Mouse (Mus musculus) ES-E14 (cell line): ENCODE results near the gene Dars2. TPM values are rescaled to one million over a fixed set of nuclear protein-coding genes. Genes with fewer than 3 reads are reported as not detected.

Experiments used
- DNase-seq: peaks from one replicate; pipeline ENCODE4 v3.0.0-alpha.2; 2013; ENCODE audit warnings: low read depth, low spot score
- H3K27ac ChIP-seq: 2 replicates; pipeline ENCODE4 v1.5.1; 2012; ENCODE audit warnings: low read depth, mild to moderate bottlenecking, low read length, moderate library complexity, mixed read lengths; ENCODE audit not compliant: poor library complexity, insufficient read depth, severe bottlenecking
- H3K36me3 ChIP-seq: 2 replicates; pipeline ENCODE4 v1.6.1; 2012; ENCODE audit warnings: mild to moderate bottlenecking, low read length, moderate library complexity, mixed read lengths; ENCODE audit not compliant: control insufficient read depth, poor library complexity, insufficient read depth, severe bottlenecking
- H3K4me1 ChIP-seq, 2 experiments: fragments of 150-350 bp in 1 of 2; sonication (generic) in 1 of 2; 2 replicates each; pipeline ENCODE4 v1.6.1; 2012; ENCODE audit warnings: low read length in 2 of 2, mild to moderate bottlenecking in 1 of 2, mixed read lengths in 1 of 2; ENCODE audit not compliant: control insufficient read depth in 2 of 2, insufficient read depth in 2 of 2, poor library complexity in 1 of 2
- H3K4me3 ChIP-seq, 2 experiments: fragments of 150-350 bp in 1 of 2; sonication (generic) in 1 of 2; 2 replicates each; pipeline ENCODE4 v1.5.1; 2012; ENCODE audit warnings: low read length in 2 of 2, low read depth in 1 of 2, mild to moderate bottlenecking in 1 of 2, mixed read lengths in 1 of 2; ENCODE audit not compliant: insufficient read depth in 1 of 2, poor library complexity in 1 of 2, severe bottlenecking in 1 of 2
- H3K9ac ChIP-seq: 2 replicates; pipeline ENCODE4 v1.6.1; 2012; ENCODE audit warnings: low read depth, mild to moderate bottlenecking, low read length, mixed read lengths; ENCODE audit not compliant: poor library complexity, insufficient read depth, severe bottlenecking
- H3K9me3 ChIP-seq: fragments of 150-350 bp; sonication (generic); 2 replicates; pipeline ENCODE4 v1.6.1; 2012; ENCODE audit warnings: low read depth, mild to moderate bottlenecking, low read length; ENCODE audit not compliant: control insufficient read depth, insufficient read depth
- CHD2 ChIP-seq: IDR thresholded peaks from 2 replicates; pipeline ENCODE4 v1.6.1; 2014; ENCODE audit warnings: mild to moderate bottlenecking, low read depth, low read length, inconsistent platforms
- HCFC1 ChIP-seq: IDR thresholded peaks from 2 replicates; pipeline ENCODE4 v1.6.1; 2012; ENCODE audit warnings: low read length, inconsistent platforms, borderline replicate concordance; ENCODE audit not compliant: insufficient read depth
- MAFK ChIP-seq: IDR thresholded peaks from 2 replicates; pipeline ENCODE4 v1.6.1; 2014; ENCODE audit warnings: mild to moderate bottlenecking, low read depth, low read length, inconsistent platforms; ENCODE audit not compliant: insufficient read depth
- ZC3H11A ChIP-seq: IDR thresholded peaks from 2 replicates; pipeline ENCODE4 v1.6.1; 2012; ENCODE audit warnings: low read depth, mild to moderate bottlenecking, inconsistent platforms, low read length, borderline replicate concordance
- ZNF384 ChIP-seq: IDR thresholded peaks from 2 replicates; pipeline ENCODE4 v1.6.1; 2012; ENCODE audit warnings: low read depth, low read length, inconsistent platforms
- in situ Hi-C, 2 experiments: fragments of 600-800 bp; cut with MboI; formaldehyde crosslinking; loops; one replicate each; pipeline ENCODE4 v1.15.1; 2025; ENCODE audit warnings: low sequenced_read_pairs in 2 of 2, inconsistent platforms in 1 of 2; ENCODE audit not compliant: unreplicated experiment in 2 of 2
- total RNA-seq: library from RNA; depleted of rRNA; stranded (reverse); fragments of 300-350 nt; gene quantifications from 2 replicates; pipeline ENCODE4 v1.2.3, GENCODE M21; 2012

Gene Dars2
- total RNA-seq, 1 experiment, result 39.8 TPM

- in situ Hi-C loops, result no loop called here
- TF ChIP-seq MAFK (no peak), HCFC1 (no peak), ZC3H11A (no peak), ZNF384 (no peak), CHD2 (no peak)
- Histone ChIP-seq H3K27ac (peak overlapping the region; percentile 97; the same call in 1 of the 2 replicates), H3K4me1 (peaks cover 0 to 2% of the 10 kb centered on the region in 2 experiments; a peak in 1 of 4 replicates), H3K36me3 (peaks cover 32% of the 10 kb centered on the region), H3K4me3 (peak overlapping the region; percentile 67 to 88), H3K9me3 (no peaks in the 10 kb centered on the region), H3K9ac (peak overlapping the region; percentile 97; the same call in 1 of the 2 replicates)
- peak; percentile 6 for DNase-seq
Measured at GRCm38 (mm10) chr1:161037026-161037425, 33.4 kb downstream of the Dars2 start.

- Histone ChIP-seq H3K36me3 (peaks cover 34% of the 10 kb centered on the region), H3K27ac (peak overlapping the region; percentile 97; the same call in 1 of the 2 replicates), H3K9me3 (no peaks in the 10 kb centered on the region), H3K9ac (peak overlapping the region; percentile 97), H3K4me3 (peak overlapping the region; percentile 67 to 88), H3K4me1 (peaks cover 0 to 2% of the 10 kb centered on the region in 2 experiments; a peak in 1 of 4 replicates)
- TF ChIP-seq ZNF384, result no peak
- no peak for TF ChIP-seq ZC3H11A
- TF ChIP-seq MAFK, result no peak
- no peak for TF ChIP-seq CHD2
- no peak for TF ChIP-seq HCFC1
- peak; percentile 29 for DNase-seq
- in situ Hi-C loops, result no loop called here
Measured at GRCm38 (mm10) chr1:161036411-161036841, 34.0 kb downstream of the Dars2 start.

- in situ Hi-C loops, result no loop called here
- H3K4me1 ChIP-seq, result peaks cover 0 to 2% of the 10 kb centered on the region in 2 experiments; a peak in 1 of 4 replicates
- H3K9me3 ChIP-seq, result no peaks in the 10 kb centered on the region
- peak overlapping the region; percentile 97 for H3K9ac ChIP-seq
- peak overlapping the region; percentile 67 to 88 for H3K4me3 ChIP-seq
- peak overlapping the region; percentile 97; the same call in 1 of the 2 replicates for H3K27ac ChIP-seq
- no peak for TF ChIP-seq ZNF384
- no peak for TF ChIP-seq CHD2
- no peak for TF ChIP-seq ZC3H11A
- TF ChIP-seq HCFC1, result no peak
- TF ChIP-seq MAFK, result no peak
- H3K36me3 ChIP-seq, result peaks cover 36% of the 10 kb centered on the region
- peak; percentile 29 for DNase-seq
Measured at GRCm38 (mm10) chr1:161035786-161036404, 34.6 kb downstream of the Dars2 start.

- Histone ChIP-seq H3K9me3 (no peaks in the 10 kb centered on the region), H3K4me3 (peak overlapping the region; percentile 67 to 88), H3K27ac (peak overlapping the region; percentile 97), H3K4me1 (peaks cover 0 to 2% of the 10 kb centered on the region in 2 experiments; a peak in 1 of 4 replicates), H3K36me3 (peaks cover 36% of the 10 kb centered on the region), H3K9ac (peak overlapping the region; percentile 97)
- peak; percentile 19 for DNase-seq
- TF ChIP-seq MAFK (peak; percentile 51; the same call in 1 of the 2 replicates), CHD2 (peak; percentile 72; the same call in 1 of the 2 replicates), ZC3H11A (no peak), HCFC1 (no peak), ZNF384 (no peak)
- in situ Hi-C loops, result no loop called here
Measured at GRCm38 (mm10) chr1:161035281-161035785, 35.1 kb downstream of the Dars2 start.
